Comparison of ENCODE assay signal across 13 mouse cellular contexts in the genomic region with DNA sequence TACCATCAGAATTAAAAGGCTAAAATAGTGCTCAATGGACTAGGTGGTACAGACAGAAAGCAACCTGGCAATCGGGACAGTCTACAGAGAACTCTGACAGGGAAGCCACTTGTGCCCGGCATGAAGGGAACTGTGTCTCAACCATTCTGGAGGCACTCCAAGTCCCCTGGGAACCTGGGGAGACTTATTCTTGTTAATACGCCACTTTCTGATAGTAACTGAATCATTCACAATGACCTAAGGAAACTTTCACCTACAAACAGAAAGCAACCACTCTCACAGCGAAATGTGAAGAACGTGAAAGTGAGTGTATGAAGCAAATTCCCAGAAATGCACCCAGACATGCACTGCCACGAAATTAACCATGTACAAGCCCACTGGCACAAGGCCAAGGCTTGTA.
A peak's percentile ranks its signal among the peaks of the same experiment; 100 is the strongest.
DNase-seq lines count a peak whose midpoint lies in the region.
"Had no signal": no experiment of that assay in that cellular context is flagged by ENCODE, and none has a peak within 500 bp of the region (broad histone marks: within the 10 kb centered on the region; RNA-seq: fewer than 3 reads in every experiment).

No protein-coding gene starts in this region.

- H3K36me3 ChIP-seq in heart, embryonic 10.5 days = peaks cover 13% of the 10 kb centered on the region; the same call in 1 of the 2 replicates

- no peak overlapping the region for H3K4me3 ChIP-seq in heart, embryonic 10.5 days
- H3K4me3 ChIP-seq: intestine, embryonic 15.5 days; left cerebral cortex, adult 2 months had no signal

- no peak overlapping the region for H3K27ac ChIP-seq in heart, embryonic 10.5 days
- H3K27ac ChIP-seq: intestine, embryonic 15.5 days; left cerebral cortex, adult 2 months had no signal

- peak; percentile 92 for DNase-seq in heart, adult 11 months
- DNase-seq in heart, embryonic 10.5 days (ENCODE audit: low spot score) = no peak
- DNase-seq in testis, postnatal 10 days (ENCODE audit: low spot score) = peak; percentile 39
- DNase-seq in testis, postnatal 14 days (ENCODE audit: low spot score) = no peak
- DNase-seq in heart, postnatal 14 days = peak; percentile 30 to 36
- no peak for DNase-seq in left cerebral cortex, postnatal 36 days (ENCODE audit: low spot score in 2 of 2)
- DNase-seq in urinary bladder, adult 2 months (ENCODE audit: low spot score) = no peak
- DNase-seq: cerebellum, adult 8-10 months; kidney, postnatal 10 days; right cerebral cortex, adult 18-20 months; thymus, adult 18-20 months had no signal

- 90% methylated on average over 6 of the region's 6 CpGs for WGBS in heart, embryonic 10.5 days

- intact Hi-C loops in heart, postnatal 14 days (cut with DNase I) = no loop called here
- intact Hi-C loops in left cerebral cortex, postnatal 36 days (cut with DNase I) = no loop called here

- H3K27me3 ChIP-seq in heart, embryonic 10.5 days (ENCODE audit: insufficient read depth, poor library complexity, severe bottlenecking) = no peaks in the 10 kb centered on the region
- H3K27me3 ChIP-seq: intestine, embryonic 15.5 days had no signal

- H3K4me1 ChIP-seq in heart, embryonic 10.5 days = no peaks in the 10 kb centered on the region
- H3K4me1 ChIP-seq: intestine, embryonic 15.5 days had no signal

- no peaks in the 10 kb centered on the region for H3K9me3 ChIP-seq in heart, embryonic 10.5 days
- H3K9me3 ChIP-seq: intestine, embryonic 15.5 days had no signal

Comparison
In these comparisons a context has a peak if more than half of its experiments do, and no peak if none do; other contexts are left out.
1. DNase-seq: peak in heart, adult 11 months (single experiment), testis, postnatal 10 days (single experiment) and heart, postnatal 14 days (2 of 2); none in heart, embryonic 10.5 days (single experiment), testis, postnatal 14 days (single experiment), left cerebral cortex, postnatal 36 days (0 of 2) and urinary bladder, adult 2 months (single experiment).